Mouse (Mus musculus) hindbrain, embryonic 13.5 days (tissue): ENCODE data around the gene Eml1. TPM values are rescaled to one million over a fixed set of nuclear protein-coding genes. Genes with fewer than 3 reads are reported as not detected.

Source experiments
- ATAC-seq: fragments of 200-750 bp; cut with Nextera tagmentation; 2 replicates; pipeline ENCODE4 v1.8.0; 2017; ENCODE audit warnings: moderate TSS enrichment; ENCODE audit not compliant: low FRiP score
- H3K27ac ChIP-seq: fragments of 300-500 bp; sonication (generic); 2 replicates; pipeline ENCODE4 v1.5.1; 2015; ENCODE audit warnings: inconsistent platforms, mild to moderate bottlenecking, moderate library complexity
- H3K27me3 ChIP-seq: fragments of 300-500 bp; sonication (generic); 2 replicates; pipeline ENCODE4 v1.6.1; 2015; ENCODE audit warnings: mild to moderate bottlenecking, inconsistent platforms
- H3K36me3 ChIP-seq: fragments of 300-500 bp; sonication (generic); 2 replicates; pipeline ENCODE4 v1.6.1; 2015; ENCODE audit warnings: mild to moderate bottlenecking, inconsistent platforms
- H3K4me1 ChIP-seq: fragments of 300-500 bp; sonication (generic); replicated peaks from 2 replicates; pipeline ENCODE4 v1.6.1; 2015; ENCODE audit warnings: inconsistent platforms
- H3K4me2 ChIP-seq: fragments of 300-500 bp; sonication (generic); 2 replicates; pipeline ENCODE4 v1.6.1; 2015; ENCODE audit warnings: inconsistent platforms, mild to moderate bottlenecking, moderate library complexity
- H3K4me3 ChIP-seq: fragments of 300-500 bp; sonication (generic); 2 replicates; pipeline ENCODE4 v1.5.1; 2015; ENCODE audit warnings: mild to moderate bottlenecking, inconsistent platforms
- H3K9ac ChIP-seq: fragments of 300-500 bp; sonication (generic); 2 replicates; pipeline ENCODE4 v1.6.1; 2015; ENCODE audit warnings: mild to moderate bottlenecking, inconsistent platforms
- H3K9me3 ChIP-seq: fragments of 300-500 bp; sonication (generic); 2 replicates; pipeline ENCODE4 v1.6.1; 2016; ENCODE audit warnings: inconsistent platforms
- WGBS: fragments of 180-500 bp; shearing (Covaris S2); methylation state at CpG from one replicate; pipeline ENCODE4 v1.1.7; 2015; 5-methylcytosine and 5-hydroxymethylcytosine counted together
- polyA plus RNA-seq: library from polyadenylated mRNA; unstranded; fragments of >200 nt; fragmentation: Nextera tagmentation; extraction: Ambion mirVana; gene quantifications from 2 replicates; pipeline ENCODE4 v1.2.1, GENCODE M21; 2015

Eml1 gene
- polyA plus RNA-seq, 1 experiment from 2014 or later: 61.9 TPM

- no peak overlapping the region for H3K4me3 ChIP-seq
- 0 out of 2 replicates have a peak overlapping the region, but pooled peaks have one; percentile 19 for H3K27ac ChIP-seq
- H3K9me3 ChIP-seq: no peaks in the 10 kb centered on the region
- WGBS: 69% methylated on average over 16 of the region's 16 CpGs
- peak; percentile 26; the same call in 1 of the 2 replicates for ATAC-seq
- peak overlapping the region; percentile 40; the same call in 1 of the 2 replicates for H3K9ac ChIP-seq
- H3K27me3 ChIP-seq: no peaks in the 10 kb centered on the region
- H3K4me2 ChIP-seq: peak overlapping the region; percentile 22
- H3K4me1 ChIP-seq: peaks cover 58% of the 10 kb centered on the region
- no peaks in the 10 kb centered on the region for H3K36me3 ChIP-seq
Observed at GRCm38 (mm10) chr12:108433030-108433429, 62.3 kb downstream of the Eml1 start.

GRCm38 (mm10) chr12:108433498-108433897, 62.7 kb downstream of the Eml1 start:
- Histone ChIP-seq H3K4me2 (no peak overlapping the region), H3K4me3 (no peak overlapping the region), H3K27me3 (no peaks in the 10 kb centered on the region), H3K27ac (0 out of 2 replicates have a peak overlapping the region, but pooled peaks have one; percentile 35), H3K9ac (no peak overlapping the region), H3K36me3 (no peaks in the 10 kb centered on the region), H3K4me1 (peaks cover 58% of the 10 kb centered on the region), H3K9me3 (no peaks in the 10 kb centered on the region)
- no peak for ATAC-seq
- whole genome bisulfite sequencing: 61% methylated on average over 10 of the region's 10 CpGs

DNA sequence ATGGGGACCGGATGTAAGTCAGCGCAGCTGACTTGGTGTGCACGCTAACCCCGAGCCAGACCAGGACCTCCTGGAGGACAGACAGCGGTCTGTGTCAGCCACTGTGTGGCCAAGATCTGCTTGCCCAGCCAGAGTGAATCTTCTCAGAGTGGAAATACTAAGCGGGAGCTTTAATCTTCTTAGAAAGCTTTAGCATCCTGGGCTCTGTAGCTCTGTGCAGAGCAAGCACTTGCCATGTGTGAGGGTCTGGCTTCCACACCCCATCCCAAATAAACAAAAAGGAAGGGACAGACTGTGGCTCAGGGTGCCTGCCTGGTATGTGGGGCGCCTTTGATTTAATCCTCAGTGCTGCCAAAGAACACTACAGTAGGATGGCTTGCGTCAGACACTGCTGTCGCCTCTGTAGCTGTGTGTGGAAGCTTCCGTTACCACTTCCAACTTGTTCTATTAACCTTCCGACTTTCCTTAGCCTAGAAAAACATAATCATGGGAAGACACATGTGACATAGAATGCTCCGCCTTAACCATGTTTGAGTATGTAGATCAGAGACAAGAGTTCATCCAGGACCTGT, 64.8 kb downstream of the Eml1 start:
- Histone ChIP-seq H3K9me3 (no peaks in the 10 kb centered on the region), H3K4me2 (no peak overlapping the region), H3K36me3 (no peaks in the 10 kb centered on the region), H3K27ac (peak overlapping the region; percentile 3; the same call in 1 of the 2 replicates), H3K9ac (peak overlapping the region; percentile 43; the same call in 1 of the 2 replicates), H3K27me3 (no peaks in the 10 kb centered on the region), H3K4me3 (no peak overlapping the region), H3K4me1 (peaks cover 58% of the 10 kb centered on the region)
- no peak for ATAC-seq
- 59% methylated on average over 12 of the region's 12 CpGs for WGBS

DNA sequence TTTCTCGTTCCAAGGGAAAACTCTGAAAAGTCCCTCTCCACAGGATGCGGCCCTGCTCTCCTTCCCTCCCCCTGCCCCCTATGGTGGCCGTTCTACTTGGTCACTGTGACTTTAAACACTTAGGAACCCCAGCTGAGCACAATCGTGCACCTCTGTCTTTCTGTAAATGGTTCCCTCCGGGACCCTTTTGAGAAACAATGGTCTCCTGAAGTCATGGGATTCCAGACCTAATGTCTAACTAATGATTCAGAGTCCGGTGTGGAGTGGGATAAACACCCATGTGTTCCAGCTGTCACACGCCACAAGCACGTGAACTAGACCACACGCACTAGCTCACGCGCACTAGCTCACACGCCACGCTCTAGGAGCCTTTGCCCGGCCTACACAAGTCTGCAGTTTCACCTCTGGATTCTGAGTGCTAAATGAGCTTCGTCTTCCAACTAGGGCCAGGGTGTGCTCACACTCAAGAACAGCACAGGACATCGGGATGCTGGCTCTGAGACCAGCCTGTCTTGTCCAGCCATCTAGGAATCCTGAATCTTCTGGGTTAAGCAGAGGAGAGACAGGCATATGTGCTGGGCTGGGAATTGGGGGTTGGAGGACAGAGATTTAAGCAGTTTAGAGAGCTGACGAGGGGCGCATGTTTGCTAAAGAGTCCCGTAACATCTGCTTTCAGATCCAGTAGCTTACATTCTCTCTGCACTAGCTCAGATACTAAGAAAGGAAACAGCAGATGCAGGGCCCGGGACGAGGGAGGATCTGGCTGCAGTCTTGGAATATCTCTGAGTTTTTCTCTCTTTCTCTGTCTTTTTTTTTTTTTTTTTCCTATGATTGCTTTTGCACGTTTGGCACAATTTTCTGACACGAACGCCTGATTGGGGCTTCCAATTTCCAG, 65.5 kb downstream of the Eml1 start:
- H3K9me3 ChIP-seq: no peaks in the 10 kb centered on the region
- no peak overlapping the region; the same call in 1 of the 2 replicates for H3K9ac ChIP-seq
- 0 out of 2 replicates have a peak overlapping the region, but pooled peaks have one; percentile 3 for H3K27ac ChIP-seq
- H3K4me2 ChIP-seq: no peak overlapping the region
- H3K36me3 ChIP-seq: no peaks in the 10 kb centered on the region
- WGBS: 58% methylated on average over 24 of the region's 24 CpGs
- no peaks in the 10 kb centered on the region for H3K27me3 ChIP-seq
- no peak for ATAC-seq
- peaks cover 52% of the 10 kb centered on the region for H3K4me1 ChIP-seq
- no peak overlapping the region for H3K4me3 ChIP-seq

DNA sequence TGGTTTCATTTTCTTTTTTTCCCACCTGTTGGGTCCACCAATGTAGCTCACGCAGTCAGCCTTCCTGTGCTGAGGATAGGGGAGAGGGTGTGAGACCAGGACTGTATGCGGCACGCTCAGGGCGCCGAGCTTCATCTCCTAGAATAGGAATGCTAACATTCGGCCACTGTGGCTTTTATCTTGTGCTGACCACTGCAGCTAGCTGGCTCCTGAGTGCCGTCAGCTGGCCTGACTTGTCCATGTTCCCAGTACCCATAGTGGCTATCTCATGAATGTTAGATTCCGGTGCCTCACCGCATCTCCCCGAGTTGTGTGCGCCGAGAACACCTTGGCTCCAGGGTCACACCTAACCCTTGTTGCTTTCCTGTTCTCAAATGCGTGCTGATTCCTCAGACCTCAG, 66.7 kb downstream of the Eml1 start:
- ATAC-seq: no peak
- peaks cover 41% of the 10 kb centered on the region for H3K4me1 ChIP-seq
- H3K36me3 ChIP-seq: no peaks in the 10 kb centered on the region

DNA sequence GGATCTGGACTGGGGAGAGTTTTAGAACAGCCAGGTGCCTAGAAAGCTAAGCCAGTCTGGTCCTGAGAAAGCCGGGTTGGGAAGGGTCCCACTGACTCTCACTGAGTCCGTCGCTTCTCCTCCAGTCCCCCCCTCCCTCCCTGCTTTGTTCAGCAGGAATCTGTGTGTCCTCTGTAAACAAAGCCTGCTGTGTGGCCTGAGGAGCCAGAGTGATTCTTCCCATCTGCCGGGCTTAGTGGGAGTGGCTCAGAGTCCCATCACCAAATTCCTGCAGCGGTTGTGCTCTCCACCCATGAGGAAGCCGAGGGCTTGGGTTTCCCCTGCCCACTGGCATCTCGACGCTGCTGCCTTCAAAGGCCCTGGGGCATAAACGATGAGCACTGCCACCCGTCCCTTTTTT, 72.5 kb downstream of the Eml1 start:
- no peaks in the 10 kb centered on the region for H3K36me3 ChIP-seq
- no peaks in the 10 kb centered on the region for H3K27me3 ChIP-seq
- under 1% methylated on average over 10 of the region's 10 CpGs for WGBS
- H3K9me3 ChIP-seq: no peaks in the 10 kb centered on the region
- H3K9ac ChIP-seq: no peak overlapping the region
- ATAC-seq: peak; percentile 36; the same call in 1 of the 2 replicates
- H3K27ac ChIP-seq: peak overlapping the region; percentile 20; the same call in 1 of the 2 replicates
- peaks cover 27% of the 10 kb centered on the region for H3K4me1 ChIP-seq
- no peak overlapping the region for H3K4me3 ChIP-seq
- H3K4me2 ChIP-seq: peak overlapping the region; percentile 3; the same call in 1 of the 2 replicates

More for the DNA sequence above, 66.7 kb downstream of the Eml1 start:
- 84% methylated on average over 13 of the region's 13 CpGs for WGBS
- Histone ChIP-seq H3K4me3 (no peak overlapping the region), H3K9ac (no peak overlapping the region; the same call in 1 of the 2 replicates), H3K27ac (no peak overlapping the region), H3K27me3 (no peaks in the 10 kb centered on the region), H3K9me3 (no peaks in the 10 kb centered on the region), H3K4me2 (no peak overlapping the region)

GRCm38 (mm10) chr12:108443708-108444107, 73.0 kb downstream of the Eml1 start:
- Histone ChIP-seq H3K27ac (peak overlapping the region; percentile 20; the same call in 1 of the 2 replicates), H3K9me3 (no peaks in the 10 kb centered on the region), H3K36me3 (no peaks in the 10 kb centered on the region), H3K4me1 (peaks cover 27% of the 10 kb centered on the region), H3K27me3 (no peaks in the 10 kb centered on the region), H3K4me2 (peak overlapping the region; percentile 3; the same call in 1 of the 2 replicates), H3K9ac (no peak overlapping the region), H3K4me3 (no peak overlapping the region)
- WGBS: 44% methylated on average over 5 of the region's 5 CpGs
- peak; percentile 61; the same call in 1 of the 2 replicates for ATAC-seq

DNA sequence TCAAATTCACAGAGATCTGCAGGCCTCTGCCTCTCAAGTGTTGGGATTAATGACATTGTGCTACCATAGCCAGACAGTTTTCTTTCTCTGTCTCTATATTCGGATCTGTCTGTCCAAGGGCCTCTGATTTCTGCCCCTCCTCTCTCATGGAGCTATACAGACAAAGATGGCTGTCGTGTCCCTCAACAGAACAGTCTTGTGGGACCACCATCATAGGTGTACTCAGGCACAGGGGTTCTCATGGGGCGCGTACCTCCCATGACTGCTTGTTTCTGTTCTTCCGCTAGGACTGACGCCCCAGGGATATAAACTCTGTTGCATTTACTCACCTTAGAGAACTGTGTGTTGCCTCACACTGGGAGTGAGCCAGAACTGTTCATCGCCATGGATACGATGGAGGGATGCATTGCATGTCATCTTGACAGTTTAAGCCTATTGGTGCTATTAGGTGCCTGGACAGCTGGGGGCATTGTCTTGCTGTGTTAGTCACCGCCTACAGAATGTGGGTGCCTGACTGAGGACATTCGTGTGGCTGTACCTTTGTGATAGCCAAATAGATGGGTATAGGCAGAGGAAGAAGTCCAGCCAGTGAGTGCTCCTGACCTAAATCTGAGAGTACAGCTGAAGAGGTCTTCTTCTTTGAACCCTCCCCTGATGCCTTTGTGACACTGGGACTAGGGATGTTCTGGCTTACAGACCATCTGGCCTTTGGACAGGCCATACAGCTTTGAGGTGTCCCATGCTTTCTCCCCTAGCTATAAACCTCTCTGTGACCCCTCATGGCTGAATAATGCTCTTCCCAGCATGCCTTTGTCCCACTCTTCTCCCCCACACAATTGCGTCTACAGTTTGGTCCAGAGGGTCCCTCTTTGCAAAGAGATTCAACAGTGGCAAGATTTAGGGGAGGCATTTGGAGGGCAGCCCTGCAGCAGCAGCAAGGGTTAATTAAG, 73.7 kb downstream of the Eml1 start:
- Histone ChIP-seq H3K4me1 (peaks cover 27% of the 10 kb centered on the region), H3K27ac (peak overlapping the region; percentile 36), H3K36me3 (no peaks in the 10 kb centered on the region), H3K4me2 (no peak overlapping the region), H3K9ac (no peak overlapping the region), H3K4me3 (no peak overlapping the region), H3K27me3 (no peaks in the 10 kb centered on the region), H3K9me3 (no peaks in the 10 kb centered on the region)
- WGBS: 36% methylated on average over 11 of the region's 11 CpGs
- peak; percentile 47; the same call in 1 of the 2 replicates for ATAC-seq

- H3K27ac ChIP-seq: no peak overlapping the region
- H3K9ac ChIP-seq: no peak overlapping the region
- no peaks in the 10 kb centered on the region for H3K27me3 ChIP-seq
- WGBS: 92% methylated on average over 2 of the region's 2 CpGs
- no peak overlapping the region for H3K4me2 ChIP-seq
- no peak overlapping the region for H3K4me3 ChIP-seq
- H3K9me3 ChIP-seq: no peaks in the 10 kb centered on the region
- H3K4me1 ChIP-seq: peaks cover 48% of the 10 kb centered on the region
- no peak for ATAC-seq
- no peaks in the 10 kb centered on the region for H3K36me3 ChIP-seq
Observed at GRCm38 (mm10) chr12:108446721-108447120, 76.0 kb downstream of the Eml1 start.

DNA sequence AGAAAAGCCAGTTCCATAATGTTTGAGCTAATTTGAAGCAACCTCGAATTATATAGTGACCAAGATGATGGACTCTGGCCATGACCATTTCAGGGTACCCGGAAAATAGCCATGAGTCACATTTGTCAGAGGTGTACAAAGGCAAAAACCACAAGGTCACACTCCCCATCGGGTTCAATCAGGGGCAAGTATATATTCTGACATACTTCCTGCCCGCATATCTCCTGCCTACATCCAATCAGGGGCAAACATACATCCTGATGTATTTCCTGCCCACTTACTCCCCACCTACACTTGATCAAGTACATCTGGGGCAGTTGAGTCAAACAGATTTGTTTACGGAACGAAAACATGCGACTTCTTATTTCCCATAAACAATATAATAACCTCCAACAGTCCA, 77.6 kb downstream of the Eml1 start:
- ATAC-seq: no peak
- H3K4me2 ChIP-seq: no peak overlapping the region
- no peak overlapping the region for H3K9ac ChIP-seq
- WGBS: 93% methylated on average over 7 of the region's 7 CpGs
- peaks cover 49% of the 10 kb centered on the region for H3K4me1 ChIP-seq
- no peak overlapping the region for H3K27ac ChIP-seq
- H3K27me3 ChIP-seq: no peaks in the 10 kb centered on the region
- H3K36me3 ChIP-seq: no peaks in the 10 kb centered on the region
- H3K9me3 ChIP-seq: no peaks in the 10 kb centered on the region
- H3K4me3 ChIP-seq: no peak overlapping the region

- H3K9ac ChIP-seq: 0 out of 2 replicates have a peak overlapping the region, but pooled peaks have one; percentile 8
- no peaks in the 10 kb centered on the region for H3K9me3 ChIP-seq
- H3K4me1 ChIP-seq: peaks cover 40% of the 10 kb centered on the region
- H3K4me3 ChIP-seq: no peak overlapping the region
- H3K27me3 ChIP-seq: no peaks in the 10 kb centered on the region
- H3K27ac ChIP-seq: no peak overlapping the region
- H3K36me3 ChIP-seq: no peaks in the 10 kb centered on the region
- no peak for ATAC-seq
- 80% methylated on average over 11 of the region's 11 CpGs for WGBS
- no peak overlapping the region for H3K4me2 ChIP-seq
Observed at GRCm38 (mm10) chr12:108449935-108450334, 79.2 kb downstream of the Eml1 start.
